Mouse (Mus musculus): ENCODE results near the gene Hrh1.

GRCm38 (mm10) chr6:114390129-114390528 lies 7.6 kb upstream of the Hrh1 start:
- no peak for TF ChIP-seq CTCF (IDR thresholded peaks at IDR 0.05; ENCODE audit: borderline replicate concordance, insufficient read depth, low read length)
- no peak for TF ChIP-seq POLR2A (IDR thresholded peaks at IDR 0.05; ENCODE audit: low read depth, low read length)
